Mouse (Mus musculus) cerebellum, postnatal 10 days (tissue): ENCODE measurements around the gene Lrrc1.

Source experiments
- DNase-seq, 2 experiments: peaks; one replicate each; pipeline ENCODE4 v3.0.0; 2021; ENCODE audit warnings: mixed read lengths in 2 of 2

Gene Lrrc1

DNA sequence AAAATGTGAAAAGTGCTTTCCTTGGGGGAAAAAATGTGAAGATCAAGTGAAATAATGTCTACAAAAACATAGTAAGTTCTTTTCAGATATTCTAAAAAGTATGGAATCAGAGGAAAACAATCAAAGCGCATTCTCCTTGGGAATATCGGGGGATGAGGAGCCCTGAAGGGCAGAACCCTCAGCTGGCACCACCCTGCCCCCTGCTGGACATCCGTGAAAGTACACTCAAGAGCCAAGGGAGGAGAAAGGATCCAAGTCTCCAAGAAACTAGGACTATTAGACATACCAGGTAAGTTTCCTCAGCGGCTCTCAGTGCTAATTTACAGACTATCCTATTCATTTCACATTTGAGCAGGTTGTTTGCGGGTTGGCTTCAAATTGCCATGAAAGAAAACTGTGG lies 163.1 kb downstream of the Lrrc1 start:
- peak; percentile 91 to 94 for DNase-seq
